Comparison of ENCODE assay signal across 8 mouse cellular contexts in genomic region chr14:63066630-63067310, GRCm38 (mm10). TPM values are rescaled to one million over a fixed set of nuclear protein-coding genes. Genes with fewer than 3 reads are reported as not detected.
DNase-seq lines count a peak whose midpoint lies in the region; ATAC-seq and TF ChIP-seq lines count a peak whose summit lies in the region.

No protein-coding gene starts in this region.

- H3K27me3 ChIP-seq in heart, embryonic 10.5 days (ENCODE audit: insufficient read depth, poor library complexity, severe bottlenecking), result no peaks in the 10 kb centered on the region
- no peaks in the 10 kb centered on the region for H3K27me3 ChIP-seq in kidney, adult 2 months (replicated peaks; ENCODE audit: control insufficient read depth, insufficient read depth, low read length)
- peaks cover 17% of the 10 kb centered on the region; the same call in 1 of the 2 replicates for H3K27me3 ChIP-seq in limb, embryonic 13.5 days
- H3K27me3 ChIP-seq in midbrain, embryonic 16.5 days (ENCODE audit: control insufficient read depth, insufficient read depth, low read depth, low read length), result no peaks in the 10 kb centered on the region

- no peak for ATAC-seq in limb, embryonic 13.5 days (ENCODE audit: low FRiP score, low read depth)
- peak; percentile 56; the same call in 1 of the 2 replicates for ATAC-seq in midbrain, embryonic 16.5 days

- H3K4me3 ChIP-seq in heart, embryonic 10.5 days, result peak overlapping the region; percentile 34
- H3K4me3 ChIP-seq in kidney, adult 2 months (ENCODE audit: insufficient read depth, low read depth, low read length), result no peak overlapping the region
- H3K4me3 ChIP-seq in limb, embryonic 13.5 days, result no peak overlapping the region
- H3K4me3 ChIP-seq in midbrain, embryonic 16.5 days (ENCODE audit: low read depth, low read length), result peak overlapping the region; percentile 20; the same call in 1 of the 2 replicates

- peak overlapping the region; percentile 91 for H3K27ac ChIP-seq in heart, embryonic 10.5 days
- H3K27ac ChIP-seq in kidney, adult 2 months (ENCODE audit: insufficient read depth, low read depth, low read length), result no peak overlapping the region
- H3K27ac ChIP-seq in limb, embryonic 13.5 days, result no peak overlapping the region
- H3K27ac ChIP-seq in midbrain, embryonic 16.5 days (ENCODE audit: low read length), result peak overlapping the region; percentile 6

- TF ChIP-seq CTCF in kidney, adult 2 months (conservative IDR thresholded peaks at IDR 0.05; ENCODE audit: insufficient read depth, insufficient read length, low read depth, low read length), result peak; percentile 84

- no peaks in the 10 kb centered on the region for H3K9me3 ChIP-seq in heart, embryonic 10.5 days
- H3K9me3 ChIP-seq in limb, embryonic 13.5 days, result no peaks in the 10 kb centered on the region
- no peaks in the 10 kb centered on the region for H3K9me3 ChIP-seq in midbrain, embryonic 16.5 days (replicated peaks; ENCODE audit: control insufficient read depth, low read length, poor library complexity, severe bottlenecking)

- peaks cover 83% of the 10 kb centered on the region for H3K4me1 ChIP-seq in heart, embryonic 10.5 days
- H3K4me1 ChIP-seq in kidney, adult 2 months (ENCODE audit: control insufficient read depth, insufficient read depth, low read length), result no peaks in the 10 kb centered on the region
- no peaks in the 10 kb centered on the region for H3K4me1 ChIP-seq in limb, embryonic 13.5 days
- H3K4me1 ChIP-seq in midbrain, embryonic 16.5 days (ENCODE audit: control insufficient read depth, insufficient read depth, low read length), result no peaks in the 10 kb centered on the region

- WGBS in heart, embryonic 10.5 days, result 15% methylated on average over 16 of the region's 16 CpGs
- WGBS in kidney, adult 2 months, result 29% methylated on average over 16 of the region's 16 CpGs
- 33% methylated on average over 16 of the region's 16 CpGs for WGBS in limb, embryonic 13.5 days
- 28% methylated on average over 16 of the region's 16 CpGs for WGBS in midbrain, embryonic 16.5 days

- H3K4me2 ChIP-seq in limb, embryonic 13.5 days (replicated peaks), result peak overlapping the region; percentile 43; the same call in 1 of the 2 replicates
- H3K4me2 ChIP-seq in midbrain, embryonic 16.5 days (ENCODE audit: low read length), result peak overlapping the region; percentile 32

- no peaks in the 10 kb centered on the region for H3K36me3 ChIP-seq in heart, embryonic 10.5 days
- H3K36me3 ChIP-seq in kidney, adult 2 months (ENCODE audit: control insufficient read depth, insufficient read depth, low read length), result no peaks in the 10 kb centered on the region
- no peaks in the 10 kb centered on the region for H3K36me3 ChIP-seq in limb, embryonic 13.5 days
- no peaks in the 10 kb centered on the region for H3K36me3 ChIP-seq in midbrain, embryonic 16.5 days (ENCODE audit: control insufficient read depth, insufficient read depth, low read length)

- TF ChIP-seq POLR2A in kidney, adult 2 months (IDR thresholded peaks at IDR 0.05; ENCODE audit: low read depth, low read length), result no peak

- no peak overlapping the region for H3K9ac ChIP-seq in limb, embryonic 13.5 days
- H3K9ac ChIP-seq in midbrain, embryonic 16.5 days (ENCODE audit: low read depth, low read length), result peak overlapping the region; percentile 17; the same call in 1 of the 2 replicates

- peak; percentile 84 for DNase-seq in A20 (ENCODE audit: low read depth, low spot score)
- peak; percentile 64 for DNase-seq in adrenal gland, adult 2 months
- peak; percentile 53 for DNase-seq in embryo, embryonic 11.5 days (ENCODE audit: low read depth, low spot score)
- peak; percentile 88 for DNase-seq in heart, embryonic 10.5 days (ENCODE audit: low spot score)
- peak; percentile 54 for DNase-seq in kidney, adult 2 months
- DNase-seq in spleen, postnatal 10 days (ENCODE audit: low spot score in 2 of 2), result peak; percentile 73 to 87

RNA-seq across cellular contexts. Expression of gene Defb30, which starts 17.0 kb away (rescaled TPM):
- total RNA-seq in adrenal gland, adult 2 months (2021), result not detected
- polyA plus RNA-seq in adrenal gland, adult 2 months (2012; rRNA removed), result not detected in 2 replicates
- polyA plus RNA-seq in heart, embryonic 10.5 days (2016; fragmentation: Nextera tagmentation; extraction: Ambion mirVana), result not detected in 2 replicates
- not detected in 2 replicates for polyA plus RNA-seq in kidney, adult 2 months (2012; rRNA removed)
- not detected in 2 replicates for polyA plus RNA-seq in limb, embryonic 13.5 days (2015; fragmentation: Nextera tagmentation; extraction: Ambion mirVana)
- polyA plus RNA-seq in midbrain, embryonic 16.5 days (2015; fragmentation: Nextera tagmentation; extraction: Ambion mirVana), result not detected in 2 replicates

RNA-seq across cellular contexts. Expression of gene Defb42, which starts 20.0 kb away (rescaled TPM):
- under 1 TPM; 0.14 to 0.97 TPM for total RNA-seq in adrenal gland, adult 2 months (2021)
- 0.50 and 0.76 TPM in 2 replicates for polyA plus RNA-seq in adrenal gland, adult 2 months (2012; rRNA removed)
- 3.7 and 5.8 TPM in 2 replicates for polyA plus RNA-seq in heart, embryonic 10.5 days (2016; fragmentation: Nextera tagmentation; extraction: Ambion mirVana)
- 4.7 and 5.7 TPM in 2 replicates for polyA plus RNA-seq in kidney, adult 2 months (2012; rRNA removed)
- polyA plus RNA-seq in limb, embryonic 13.5 days (2015; fragmentation: Nextera tagmentation; extraction: Ambion mirVana), result 0.40 TPM in 1 of 2 replicates, not detected in the other
- not detected in 2 replicates for polyA plus RNA-seq in midbrain, embryonic 16.5 days (2015; fragmentation: Nextera tagmentation; extraction: Ambion mirVana)

RNA-seq across cellular contexts. Expression of gene Defb43, which starts 55.2 kb away (rescaled TPM):
- not detected for total RNA-seq in adrenal gland, adult 2 months (2021)
- not detected in 2 replicates for polyA plus RNA-seq in adrenal gland, adult 2 months (2012; rRNA removed)
- not detected in 2 replicates for polyA plus RNA-seq in heart, embryonic 10.5 days (2016; fragmentation: Nextera tagmentation; extraction: Ambion mirVana)
- polyA plus RNA-seq in kidney, adult 2 months (2012; rRNA removed), result not detected in 2 replicates
- not detected in 2 replicates for polyA plus RNA-seq in limb, embryonic 13.5 days (2015; fragmentation: Nextera tagmentation; extraction: Ambion mirVana)
- not detected in 2 replicates for polyA plus RNA-seq in midbrain, embryonic 16.5 days (2015; fragmentation: Nextera tagmentation; extraction: Ambion mirVana)

Comparison
In these comparisons a context has a peak if more than half of its experiments do, and no peak if none do; other contexts are left out.
1. H3K27ac ChIP-seq: peak in heart, embryonic 10.5 days (single experiment) and midbrain, embryonic 16.5 days (single experiment); none in kidney, adult 2 months (single experiment) and limb, embryonic 13.5 days (single experiment).
2. H3K4me3 ChIP-seq: peak in heart, embryonic 10.5 days (single experiment) and midbrain, embryonic 16.5 days (single experiment); none in kidney, adult 2 months (single experiment) and limb, embryonic 13.5 days (single experiment).
3. Peak in every context shown above with its lines, with median percentiles within 50 percentile points of each other: DNase-seq.